Comparison of ENCODE assay signal across 19 mouse cellular contexts in genomic region chr1:87960752-87961151, GRCm38 (mm10). TPM values are rescaled to one million over a fixed set of nuclear protein-coding genes. Genes with fewer than 3 reads are reported as not detected.
DNase-seq lines count a peak whose midpoint lies in the region; ATAC-seq lines count a peak whose summit lies in the region.
"Had no signal": no experiment of that assay in that cellular context is flagged by ENCODE, and none has a peak within 500 bp of the region (broad histone marks: within the 10 kb centered on the region; RNA-seq: fewer than 3 reads in every experiment).

No protein-coding gene starts in this region.

- no peaks in the 10 kb centered on the region for H3K9me3 ChIP-seq in megakaryocyte, embryonic 14.5 days
- no peaks in the 10 kb centered on the region for H3K9me3 ChIP-seq in liver, embryonic 13.5 days (replicated peaks)

- H3K27ac ChIP-seq in liver, embryonic 13.5 days: peak overlapping the region; percentile 96
- H3K27ac ChIP-seq: hindbrain, postnatal 0 days had no signal

- H3K36me3 ChIP-seq in megakaryocyte, embryonic 14.5 days (replicated peaks; ENCODE audit: low read length): peaks cover 47% of the 10 kb centered on the region
- peaks cover 31% of the 10 kb centered on the region for H3K36me3 ChIP-seq in liver, embryonic 13.5 days

- H3K27me3 ChIP-seq in megakaryocyte, embryonic 14.5 days (replicated peaks): no peaks in the 10 kb centered on the region
- no peaks in the 10 kb centered on the region for H3K27me3 ChIP-seq in liver, embryonic 13.5 days

- peak overlapping the region; percentile 74 for H3K9ac ChIP-seq in liver, embryonic 13.5 days
- H3K9ac ChIP-seq: forebrain, postnatal 0 days; lung, embryonic 14.5 days had no signal

- peaks cover 81% of the 10 kb centered on the region for H3K4me1 ChIP-seq in megakaryocyte, embryonic 14.5 days
- H3K4me1 ChIP-seq in liver, embryonic 13.5 days (replicated peaks): peaks cover 37% of the 10 kb centered on the region

- peak overlapping the region; percentile 88 for H3K4me3 ChIP-seq in megakaryocyte, embryonic 14.5 days (replicated peaks)
- no peak overlapping the region for H3K4me3 ChIP-seq in liver, embryonic 13.5 days (replicated peaks)

- no peak for ATAC-seq in megakaryocyte, adult 5-6 weeks (ENCODE audit: poor library complexity, severe bottlenecking)
- peak; percentile 49 for ATAC-seq in liver, embryonic 13.5 days (ENCODE audit: low read depth)
- ATAC-seq: activated CD4-positive, CD25-positive, alpha-beta regulatory T cell, adult 4 months; CD4-positive, CD25-positive, alpha-beta regulatory T cell, adult 4 months; forebrain, postnatal 0 days; hindbrain, postnatal 0 days had no signal

- peak overlapping the region; percentile 66 for H3K4me2 ChIP-seq in liver, embryonic 13.5 days
- H3K4me2 ChIP-seq: lung, embryonic 14.5 days had no signal

- DNase-seq in c-Kit-negative CD71-positive TER-119-positive erythroid progenitor cells, embryonic 14.5 days (ENCODE audit: low read depth, low spot score): peak; percentile 55
- peak; percentile 35 for DNase-seq in liver, embryonic 13.5 days
- no peak for DNase-seq in urinary bladder, postnatal 25 days (ENCODE audit: low spot score)
- DNase-seq in layer of hippocampus, adult 18-20 months (ENCODE audit: low spot score in 2 of 2): no peak
- DNase-seq in cerebellum, postnatal 14 days: no peak
- DNase-seq: adrenal gland, postnatal 25 days; cerebellum, adult 11 months; forebrain, postnatal 0 days; gastrocnemius, postnatal 14 days; kidney, adult 18-20 months; kidney, postnatal 25 days; lung, embryonic 14.5 days; retina, postnatal 1 day; thymus, adult 18-20 months had no signal

- 42% methylated on average over 4 of the region's 4 CpGs for WGBS in liver, embryonic 13.5 days (ENCODE audit: insufficient replicate concordance)

RNA-seq across cellular contexts. Expression of gene Usp40, which starts 47.6 kb away (rescaled TPM):
- 0.68 and 2.3 TPM in 2 replicates for polyA plus RNA-seq in megakaryocyte, embryonic 14.5 days (2012; ENCODE audit: insufficient read depth, low replicate concordance)
- 7.0 and 8.8 TPM in 2 replicates for total RNA-seq in megakaryocyte, adult 5-6 weeks (2015)
- 12.8 and 18.9 TPM in 2 replicates for total RNA-seq in megakaryocyte, adult 5-6 weeks (2017)
- 7.5 and 9.2 TPM in 2 replicates for polyA plus RNA-seq in liver, embryonic 13.5 days (2015; fragmentation: Nextera tagmentation; extraction: Ambion mirVana)
- 10 to 100 TPM; 18.4 to 19.8 TPM for total RNA-seq in layer of hippocampus, adult 18-20 months (2021)

Comparison
In these comparisons a context has a peak if more than half of its experiments do, and no peak if none do; other contexts are left out.
1. DNase-seq: peak in c-Kit-negative CD71-positive TER-119-positive erythroid progenitor cells, embryonic 14.5 days (single experiment) and liver, embryonic 13.5 days (single experiment); none in urinary bladder, postnatal 25 days (single experiment), layer of hippocampus, adult 18-20 months (0 of 2) and cerebellum, postnatal 14 days (0 of 2).